Mouse (Mus musculus): ENCODE measurements around the gene Narfl.

- TF ChIP-seq POLR2A (IDR thresholded peaks at IDR 0.05; ENCODE audit: borderline replicate concordance, insufficient read depth, low read length) (0 out of 2 replicates have a peak, but pooled peaks have one; percentile 13), CTCF (IDR thresholded peaks at IDR 0.05; ENCODE audit: borderline replicate concordance, insufficient read depth, low read depth, low read length) (no peak)
These were observed 9.5 kb downstream of the Narfl start for GRCm38 (mm10) chr17:25783086-25783485.

Measured in cerebellum, adult 2 months (tissue).